Comparison of ENCODE assay signal across 17 mouse cellular contexts in the genomic region with DNA sequence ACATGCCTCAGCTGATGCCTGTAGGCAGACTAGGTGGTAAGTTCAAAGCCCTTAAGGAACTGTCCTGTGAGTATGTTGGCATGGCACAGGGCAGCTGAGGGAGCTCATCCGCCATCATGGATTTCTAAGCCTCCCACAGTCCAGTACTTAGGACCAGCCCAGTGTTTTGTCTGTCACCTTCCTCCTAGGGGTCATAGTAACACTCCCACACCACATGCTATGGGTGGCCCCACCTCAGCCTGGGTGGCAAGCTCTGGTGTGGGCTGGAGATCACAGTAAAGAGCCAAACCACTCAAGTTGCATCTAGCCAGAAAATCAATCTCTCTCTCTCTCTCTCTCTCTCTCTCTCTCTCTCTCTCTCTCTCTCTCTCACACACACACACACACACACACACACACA. TPM values are rescaled to one million over a fixed set of nuclear protein-coding genes. Genes with fewer than 3 reads are reported as not detected.
"Had no signal": no experiment of that assay in that cellular context is flagged by ENCODE, and none has a peak within 500 bp of the region (broad histone marks: within the 10 kb centered on the region; RNA-seq: fewer than 3 reads in every experiment).

No protein-coding gene starts in this region.

- H3K27me3 ChIP-seq: limb, embryonic 13.5 days; neural tube, embryonic 12.5 days had no signal

- H3K27ac ChIP-seq: layer of hippocampus, adult 2 months; limb, embryonic 13.5 days; liver, embryonic 14.5 days; midbrain, embryonic 10.5 days; neural tube, embryonic 12.5 days had no signal

- H3K4me3 ChIP-seq: layer of hippocampus, adult 2 months; limb, embryonic 13.5 days; midbrain, embryonic 10.5 days; neural tube, embryonic 12.5 days had no signal

- H3K9ac ChIP-seq: limb, embryonic 13.5 days; liver, embryonic 14.5 days; neural tube, embryonic 12.5 days had no signal

- H3K9me3 ChIP-seq: limb, embryonic 13.5 days; midbrain, embryonic 10.5 days; neural tube, embryonic 12.5 days had no signal

- H3K4me2 ChIP-seq: limb, embryonic 13.5 days; neural tube, embryonic 12.5 days had no signal

- DNase-seq: lung, adult 18-20 months; lung, postnatal 36 days; midbrain, embryonic 14.5 days; thymus, adult 18-20 months; thymus, postnatal 14 days had no signal

- H3K4me1 ChIP-seq: neural tube, embryonic 12.5 days had no signal

- H3K36me3 ChIP-seq: limb, embryonic 13.5 days; midbrain, embryonic 10.5 days; neural tube, embryonic 12.5 days had no signal

RNA-seq across cellular contexts. Expression of gene Tmem171, which starts 15.4 kb away (rescaled TPM):
- total RNA-seq: layer of hippocampus, postnatal 10 days; left cerebral cortex, postnatal 36 days; liver, adult 2 months; megakaryocyte, adult 5-6 weeks; neutrophil, adult 5-6 weeks had no signal
- polyA plus RNA-seq: midbrain, embryonic 10.5 days; midbrain, embryonic 14.5 days; neural tube, embryonic 12.5 days had no signal

RNA-seq across cellular contexts. Expression of gene Tmem174, which starts 42.0 kb away (rescaled TPM):
- total RNA-seq: layer of hippocampus, postnatal 10 days; left cerebral cortex, postnatal 36 days; liver, adult 2 months; neutrophil, adult 5-6 weeks had no signal
- polyA plus RNA-seq: limb, embryonic 13.5 days; liver, adult 2 months; liver, embryonic 14.5 days; lung, embryonic 16.5 days; midbrain, embryonic 14.5 days; neural tube, embryonic 12.5 days; urinary bladder, adult 2 months had no signal
